Mouse (Mus musculus) embryonic facial prominence, embryonic 13.5 days (tissue): ENCODE results near the gene Mdga1. TPM values are rescaled to one million over a fixed set of nuclear protein-coding genes. Genes with fewer than 3 reads are reported as not detected.

ENCODE experiments used
- ATAC-seq: fragments of 200-750 bp; cut with Nextera tagmentation; 2 replicates; pipeline ENCODE4 v1.8.0; 2017; ENCODE audit warnings: low read depth; ENCODE audit not compliant: insufficient number of reproducible peaks, insufficient read depth, low FRiP score, low TSS enrichment
- H3K27ac ChIP-seq: fragments of 300-500 bp; sonication (generic); 2 replicates; pipeline ENCODE4 v1.5.1; 2015; ENCODE audit warnings: moderate library complexity, mild to moderate bottlenecking, inconsistent platforms
- H3K27me3 ChIP-seq: fragments of 300-500 bp; sonication (generic); 2 replicates; pipeline ENCODE4 v1.6.1; 2015; ENCODE audit warnings: mild to moderate bottlenecking, inconsistent platforms
- H3K36me3 ChIP-seq: fragments of 300-500 bp; sonication (generic); 2 replicates; pipeline ENCODE4 v1.6.1; 2015; ENCODE audit warnings: mild to moderate bottlenecking, inconsistent platforms
- H3K4me1 ChIP-seq: fragments of 300-500 bp; sonication (generic); 2 replicates; pipeline ENCODE4 v1.6.1; 2015; ENCODE audit warnings: inconsistent platforms
- H3K4me2 ChIP-seq: fragments of 300-500 bp; sonication (generic); 2 replicates; pipeline ENCODE4 v1.6.1; 2015; ENCODE audit warnings: moderate library complexity, mild to moderate bottlenecking, inconsistent platforms
- H3K4me3 ChIP-seq: fragments of 300-500 bp; sonication (generic); 2 replicates; pipeline ENCODE4 v1.5.1; 2015; ENCODE audit warnings: mild to moderate bottlenecking, inconsistent platforms
- H3K9ac ChIP-seq: fragments of 300-500 bp; sonication (generic); 2 replicates; pipeline ENCODE4 v1.6.1; 2015; ENCODE audit warnings: mild to moderate bottlenecking, inconsistent platforms
- H3K9me3 ChIP-seq: fragments of 300-500 bp; sonication (generic); 2 replicates; pipeline ENCODE4 v1.6.1; 2016; ENCODE audit warnings: inconsistent platforms
- WGBS: fragments of 180-500 bp; shearing (Covaris S2); methylation state at CpG from one replicate; pipeline ENCODE4 v1.1.7; 2015; ENCODE audit warnings: mixed read lengths; 5-methylcytosine and 5-hydroxymethylcytosine counted together
- polyA plus RNA-seq: library from polyadenylated mRNA; unstranded; fragments of >200 nt; fragmentation: Nextera tagmentation; extraction: Ambion mirVana; gene quantifications from 2 replicates; pipeline ENCODE4 v1.2.1, GENCODE M21; 2015

Mdga1 gene
- polyA plus RNA-seq, 1 experiment from 2014 or later: 3.0 TPM

- Histone ChIP-seq H3K4me1 (peaks cover 20% of the 10 kb centered on the region), H3K36me3 (no peaks in the 10 kb centered on the region), H3K4me2 (no peak overlapping the region), H3K4me3 (no peak overlapping the region), H3K27ac (0 out of 2 replicates have a peak overlapping the region, but pooled peaks have one; percentile 11), H3K9me3 (no peaks in the 10 kb centered on the region), H3K27me3 (no peaks in the 10 kb centered on the region; the same call in 1 of the 2 replicates), H3K9ac (no peak overlapping the region)
- no peak for ATAC-seq
- WGBS: 36% methylated on average over 4 of the region's 4 CpGs
Observed at GRCm38 (mm10) chr17:29979020-29979419, 9.1 kb upstream of the Mdga1 start.

GRCm38 (mm10) chr17:29975731-29976130, 5.8 kb upstream of the Mdga1 start:
- H3K9me3 ChIP-seq: no peaks in the 10 kb centered on the region
- H3K27me3 ChIP-seq: no peaks in the 10 kb centered on the region
- WGBS: 7% methylated on average over 8 of the region's 8 CpGs
- no peak overlapping the region for H3K27ac ChIP-seq
- H3K36me3 ChIP-seq: no peaks in the 10 kb centered on the region
- no peak overlapping the region for H3K4me3 ChIP-seq
- H3K4me1 ChIP-seq: peaks cover 24% of the 10 kb centered on the region
- no peak overlapping the region for H3K4me2 ChIP-seq
- 0 out of 2 replicates have a peak, but pooled peaks have one; percentile 5 for ATAC-seq
- H3K9ac ChIP-seq: no peak overlapping the region

- no peak overlapping the region for H3K4me3 ChIP-seq
- 93% methylated on average over 7 of the region's 7 CpGs for WGBS
Observed at GRCm38 (mm10) chr17:29973226-29973625, 3.3 kb upstream of the Mdga1 start.

GRCm38 (mm10) chr17:29971761-29972432, 2.0 kb upstream of the Mdga1 start:
- no peaks in the 10 kb centered on the region for H3K9me3 ChIP-seq
- no peaks in the 10 kb centered on the region for H3K36me3 ChIP-seq
- H3K27ac ChIP-seq: no peak overlapping the region
- H3K9ac ChIP-seq: no peak overlapping the region
- no peak overlapping the region for H3K4me3 ChIP-seq
- H3K4me2 ChIP-seq: no peak overlapping the region
- 31% methylated on average over 15 of the region's 15 CpGs for WGBS
- peaks cover 8% of the 10 kb centered on the region; the same call in 1 of the 2 replicates for H3K4me1 ChIP-seq
- peaks cover 6% of the 10 kb centered on the region; the same call in 1 of the 2 replicates for H3K27me3 ChIP-seq
- no peak for ATAC-seq

More at GRCm38 (mm10) chr17:29973226-29973625, 3.3 kb upstream of the Mdga1 start:
- H3K27me3 ChIP-seq: peaks cover 6% of the 10 kb centered on the region; the same call in 1 of the 2 replicates
- ATAC-seq: no peak
- H3K9ac ChIP-seq: no peak overlapping the region
- H3K4me2 ChIP-seq: no peak overlapping the region
- H3K9me3 ChIP-seq: no peaks in the 10 kb centered on the region
- no peaks in the 10 kb centered on the region for H3K36me3 ChIP-seq
- no peak overlapping the region for H3K27ac ChIP-seq
- peaks cover 8% of the 10 kb centered on the region; the same call in 1 of the 2 replicates for H3K4me1 ChIP-seq

GRCm38 (mm10) chr17:29965506-29965905, 4.4 kb downstream of the Mdga1 start:
- no peaks in the 10 kb centered on the region for H3K36me3 ChIP-seq
- H3K9ac ChIP-seq: no peak overlapping the region
- H3K4me2 ChIP-seq: no peak overlapping the region
- H3K27me3 ChIP-seq: peaks cover 32% of the 10 kb centered on the region
- 16% methylated on average over 5 of the region's 5 CpGs for WGBS
- no peak for ATAC-seq
- H3K27ac ChIP-seq: no peak overlapping the region
- no peaks in the 10 kb centered on the region for H3K9me3 ChIP-seq
- H3K4me1 ChIP-seq: peaks cover 27% of the 10 kb centered on the region
- no peak overlapping the region for H3K4me3 ChIP-seq

- Histone ChIP-seq H3K27me3 (peaks cover 29% of the 10 kb centered on the region), H3K27ac (no peak overlapping the region), H3K9ac (peak overlapping the region; percentile 47; the same call in 1 of the 2 replicates), H3K4me1 (peaks cover 27% of the 10 kb centered on the region), H3K9me3 (0 out of 2 replicates have a peak, but pooled peaks cover 2% of the 10 kb centered on the region), H3K36me3 (no peaks in the 10 kb centered on the region), H3K4me3 (peak overlapping the region; percentile 20), H3K4me2 (peak overlapping the region; percentile 56)
- ATAC-seq: no peak
- 4% methylated on average over 11 of the region's 11 CpGs for WGBS
Observed at GRCm38 (mm10) chr17:29963730-29964259, 6.1 kb downstream of the Mdga1 start.

GRCm38 (mm10) chr17:29955880-29956279, 14.0 kb downstream of the Mdga1 start:
- no peak overlapping the region for H3K9ac ChIP-seq
- no peaks in the 10 kb centered on the region for H3K36me3 ChIP-seq
- 67% methylated on average over 8 of the region's 8 CpGs for WGBS
- 0 out of 2 replicates have a peak, but pooled peaks cover 2% of the 10 kb centered on the region for H3K9me3 ChIP-seq
- no peak for ATAC-seq
- peaks cover 3% of the 10 kb centered on the region; the same call in 1 of the 2 replicates for H3K4me1 ChIP-seq
- H3K4me2 ChIP-seq: no peak overlapping the region
- H3K27me3 ChIP-seq: no peaks in the 10 kb centered on the region
- no peak overlapping the region for H3K27ac ChIP-seq
- no peak overlapping the region for H3K4me3 ChIP-seq

GRCm38 (mm10) chr17:29954316-29954715, 15.6 kb downstream of the Mdga1 start:
- Histone ChIP-seq H3K27ac (no peak overlapping the region), H3K9me3 (0 out of 2 replicates have a peak, but pooled peaks cover 2% of the 10 kb centered on the region), H3K36me3 (no peaks in the 10 kb centered on the region), H3K4me3 (no peak overlapping the region), H3K9ac (no peak overlapping the region), H3K27me3 (no peaks in the 10 kb centered on the region), H3K4me1 (peaks cover 6% of the 10 kb centered on the region; the same call in 1 of the 2 replicates), H3K4me2 (no peak overlapping the region)
- ATAC-seq: no peak
- WGBS: 72% methylated on average over 5 of the region's 5 CpGs

GRCm38 (mm10) chr17:29951100-29951499, 18.8 kb downstream of the Mdga1 start:
- no peak overlapping the region for H3K9ac ChIP-seq
- ATAC-seq: no peak
- H3K27me3 ChIP-seq: peaks cover 6% of the 10 kb centered on the region; the same call in 1 of the 2 replicates
- WGBS: 41% methylated on average over 6 of the region's 6 CpGs
- no peak overlapping the region for H3K27ac ChIP-seq
- no peak overlapping the region for H3K4me3 ChIP-seq
- H3K36me3 ChIP-seq: no peaks in the 10 kb centered on the region
- H3K4me2 ChIP-seq: no peak overlapping the region
- peaks cover 6% of the 10 kb centered on the region; the same call in 1 of the 2 replicates for H3K4me1 ChIP-seq
- no peaks in the 10 kb centered on the region for H3K9me3 ChIP-seq

- no peak for ATAC-seq
- Histone ChIP-seq H3K27ac (no peak overlapping the region), H3K4me1 (peaks cover 6% of the 10 kb centered on the region; the same call in 1 of the 2 replicates), H3K36me3 (no peaks in the 10 kb centered on the region), H3K27me3 (peaks cover 6% of the 10 kb centered on the region; the same call in 1 of the 2 replicates), H3K4me3 (no peak overlapping the region), H3K4me2 (no peak overlapping the region), H3K9me3 (no peaks in the 10 kb centered on the region), H3K9ac (no peak overlapping the region)
- whole genome bisulfite sequencing: 78% methylated on average over 8 of the region's 8 CpGs
Observed at GRCm38 (mm10) chr17:29950574-29950973, 19.3 kb downstream of the Mdga1 start.

GRCm38 (mm10) chr17:29947271-29947714, 22.6 kb downstream of the Mdga1 start:
- H3K27ac ChIP-seq: no peak overlapping the region
- H3K36me3 ChIP-seq: no peaks in the 10 kb centered on the region
- H3K9ac ChIP-seq: no peak overlapping the region
- H3K9me3 ChIP-seq: no peaks in the 10 kb centered on the region
- H3K4me2 ChIP-seq: no peak overlapping the region
- no peak overlapping the region for H3K4me3 ChIP-seq
- peaks cover 6% of the 10 kb centered on the region; the same call in 1 of the 2 replicates for H3K27me3 ChIP-seq
- ATAC-seq: no peak
- peaks cover 6% of the 10 kb centered on the region; the same call in 1 of the 2 replicates for H3K4me1 ChIP-seq
- 50% methylated on average over 5 of the region's 5 CpGs for WGBS
